Mouse (Mus musculus) spleen, postnatal 14 days (tissue): ENCODE results near the gene Dhx15.

Experiments used
- DNase-seq, 2 experiments: peaks; one replicate each; pipeline ENCODE4 v3.0.0; 2021 to 2022; ENCODE audit warnings: low spot score in 2 of 2

Gene Dhx15

DNA sequence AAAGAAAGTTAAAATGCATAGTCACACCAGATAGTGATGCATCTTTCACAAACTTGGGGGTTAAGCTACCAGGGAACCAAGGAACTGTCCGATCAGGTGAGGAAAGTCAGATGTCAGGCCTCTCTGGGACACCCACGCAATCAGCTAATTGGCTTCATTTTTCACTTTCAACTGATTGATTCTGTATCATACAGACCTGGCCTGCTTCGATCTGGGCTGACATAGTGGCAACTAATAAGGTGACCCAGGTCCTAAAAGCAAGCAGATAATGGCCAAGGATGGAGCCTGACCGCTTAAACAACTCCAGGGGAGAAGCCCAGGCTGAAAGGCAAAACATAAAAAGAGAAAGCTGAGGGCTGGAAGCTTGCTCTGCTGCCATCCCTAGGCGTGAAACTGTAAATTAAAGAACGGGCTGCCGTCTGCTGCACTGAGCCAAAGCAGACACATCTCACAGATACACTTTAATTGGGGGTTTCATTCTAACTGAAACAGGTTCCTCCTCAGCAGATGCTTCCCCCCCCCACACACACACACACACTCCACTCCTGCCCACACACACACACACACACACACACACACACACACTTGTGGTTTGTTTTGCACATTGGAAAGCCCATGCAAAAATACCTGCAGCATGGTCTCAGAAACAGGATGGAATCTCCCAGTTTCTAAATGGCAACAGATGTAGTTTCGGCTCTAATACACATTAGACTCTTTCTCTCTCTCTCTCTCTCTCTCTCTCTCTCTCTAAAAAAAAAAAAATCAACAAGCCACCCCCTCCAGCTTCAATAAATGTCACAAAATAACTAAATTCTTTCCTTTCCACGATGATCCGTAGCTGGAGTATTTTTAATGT is 79.3 kb downstream of the Dhx15 start:
- DNase-seq, result no peak
